Mouse (Mus musculus): Measurements from ENCODE around the gene Efcab3. TPM values are rescaled to one million over a fixed set of nuclear protein-coding genes. Genes with fewer than 3 reads are reported as not detected.

The Efcab3 gene
- polyA plus RNA-seq, 1 experiment from 2014 or later = not detected

- Histone ChIP-seq H3K4me3 (no peak overlapping the region), H3K4me2 (no peak overlapping the region), H3K4me1 (peaks cover 34% of the 10 kb centered on the region), H3K9me3 (no peaks in the 10 kb centered on the region), H3K36me3 (no peaks in the 10 kb centered on the region), H3K27me3 (replicated peaks) (no peaks in the 10 kb centered on the region), H3K27ac (replicated peaks) (no peak overlapping the region), H3K9ac (no peak overlapping the region)
- ATAC-seq (ENCODE audit: extremely low read depth, insufficient number of reproducible peaks, low FRiP score, low TSS enrichment) = no peak
- 29% methylated on average over 3 of the region's 3 CpGs for WGBS
Measured at GRCm38 (mm10) chr11:105149353-105149752, 86.0 kb downstream of the Efcab3 start.

- Histone ChIP-seq H3K4me2 (no peak overlapping the region), H3K27ac (replicated peaks) (no peak overlapping the region), H3K9me3 (no peaks in the 10 kb centered on the region), H3K4me1 (peaks cover 34% of the 10 kb centered on the region), H3K4me3 (no peak overlapping the region), H3K9ac (no peak overlapping the region), H3K36me3 (no peaks in the 10 kb centered on the region), H3K27me3 (replicated peaks) (no peaks in the 10 kb centered on the region)
- ATAC-seq (ENCODE audit: extremely low read depth, insufficient number of reproducible peaks, low FRiP score, low TSS enrichment) = no peak
- 94% methylated on average over 1 of the region's 1 CpGs for WGBS
Measured at GRCm38 (mm10) chr11:105149766-105150165, 86.4 kb downstream of the Efcab3 start.

GRCm38 (mm10) chr11:105150691-105151090 lies 87.3 kb downstream of the Efcab3 start:
- H3K4me1 ChIP-seq = peaks cover 34% of the 10 kb centered on the region
- H3K9me3 ChIP-seq = no peaks in the 10 kb centered on the region
- H3K27me3 ChIP-seq (replicated peaks) = no peaks in the 10 kb centered on the region
- WGBS = 67% methylated on average over 4 of the region's 4 CpGs
- ATAC-seq (ENCODE audit: extremely low read depth, insufficient number of reproducible peaks, low FRiP score, low TSS enrichment) = no peak
- no peak overlapping the region for H3K4me3 ChIP-seq
- H3K36me3 ChIP-seq = no peaks in the 10 kb centered on the region
- H3K27ac ChIP-seq (replicated peaks) = no peak overlapping the region
- no peak overlapping the region for H3K9ac ChIP-seq
- no peak overlapping the region for H3K4me2 ChIP-seq

- Histone ChIP-seq H3K4me3 (peak overlapping the region; percentile 13; the same call in 1 of the 2 replicates), H3K4me2 (peak overlapping the region; percentile 51), H3K36me3 (no peaks in the 10 kb centered on the region), H3K4me1 (peaks cover 41% of the 10 kb centered on the region), H3K27me3 (replicated peaks) (no peaks in the 10 kb centered on the region), H3K9me3 (no peaks in the 10 kb centered on the region), H3K9ac (peak overlapping the region; percentile 37; the same call in 1 of the 2 replicates), H3K27ac (replicated peaks) (no peak overlapping the region)
- 26% methylated on average over 18 of the region's 19 CpGs for WGBS
- no peak for ATAC-seq (ENCODE audit: extremely low read depth, insufficient number of reproducible peaks, low FRiP score, low TSS enrichment)
Measured at GRCm38 (mm10) chr11:105151226-105152016, 88.0 kb downstream of the Efcab3 start.

GRCm38 (mm10) chr11:105152017-105152300 lies 88.6 kb downstream of the Efcab3 start:
- 54% methylated on average over 4 of the region's 4 CpGs for WGBS
- Histone ChIP-seq H3K27me3 (replicated peaks) (no peaks in the 10 kb centered on the region), H3K9me3 (no peaks in the 10 kb centered on the region), H3K4me3 (no peak overlapping the region), H3K4me2 (peak overlapping the region; percentile 51), H3K36me3 (no peaks in the 10 kb centered on the region), H3K9ac (no peak overlapping the region), H3K4me1 (peaks cover 47% of the 10 kb centered on the region), H3K27ac (replicated peaks) (no peak overlapping the region)
- ATAC-seq (ENCODE audit: extremely low read depth, insufficient number of reproducible peaks, low FRiP score, low TSS enrichment) = no peak

- ATAC-seq (ENCODE audit: extremely low read depth, insufficient number of reproducible peaks, low FRiP score, low TSS enrichment) = no peak
- Histone ChIP-seq H3K9me3 (no peaks in the 10 kb centered on the region), H3K27ac (replicated peaks) (no peak overlapping the region; the same call in 1 of the 2 replicates), H3K4me2 (no peak overlapping the region), H3K9ac (no peak overlapping the region), H3K4me3 (no peak overlapping the region), H3K27me3 (replicated peaks) (no peaks in the 10 kb centered on the region), H3K36me3 (no peaks in the 10 kb centered on the region), H3K4me1 (peaks cover 52% of the 10 kb centered on the region)
- 76% methylated on average over 11 of the region's 11 CpGs for WGBS
Measured at GRCm38 (mm10) chr11:105152357-105152899, 89.0 kb downstream of the Efcab3 start.

GRCm38 (mm10) chr11:105153068-105153833 lies 89.9 kb downstream of the Efcab3 start:
- H3K9me3 ChIP-seq = no peaks in the 10 kb centered on the region
- peak overlapping the region; percentile 57 for H3K4me2 ChIP-seq
- H3K4me3 ChIP-seq = peak overlapping the region; percentile 5; the same call in 1 of the 2 replicates
- ATAC-seq (ENCODE audit: extremely low read depth, insufficient number of reproducible peaks, low FRiP score, low TSS enrichment) = peak; percentile 77
- peak overlapping the region; percentile 47; the same call in 1 of the 2 replicates for H3K9ac ChIP-seq
- peaks cover 54% of the 10 kb centered on the region for H3K4me1 ChIP-seq
- H3K36me3 ChIP-seq = no peaks in the 10 kb centered on the region
- H3K27me3 ChIP-seq (replicated peaks) = no peaks in the 10 kb centered on the region
- WGBS = 19% methylated on average over 12 of the region's 12 CpGs
- peak overlapping the region; percentile 74 for H3K27ac ChIP-seq (replicated peaks)

GRCm38 (mm10) chr11:105155915-105156314 lies 92.5 kb downstream of the Efcab3 start:
- peaks cover 49% of the 10 kb centered on the region for H3K4me1 ChIP-seq
- no peak overlapping the region for H3K4me3 ChIP-seq
- H3K27me3 ChIP-seq (replicated peaks) = no peaks in the 10 kb centered on the region
- H3K36me3 ChIP-seq = no peaks in the 10 kb centered on the region
- 37% methylated on average over 4 of the region's 4 CpGs for WGBS
- no peak overlapping the region for H3K27ac ChIP-seq (replicated peaks)
- no peak for ATAC-seq (ENCODE audit: extremely low read depth, insufficient number of reproducible peaks, low FRiP score, low TSS enrichment)
- no peaks in the 10 kb centered on the region for H3K9me3 ChIP-seq
- H3K4me2 ChIP-seq = no peak overlapping the region
- no peak overlapping the region for H3K9ac ChIP-seq

- Histone ChIP-seq H3K4me2 (peak overlapping the region; percentile 51), H3K9me3 (no peaks in the 10 kb centered on the region), H3K9ac (peak overlapping the region; percentile 48), H3K4me1 (peaks cover 41% of the 10 kb centered on the region), H3K27me3 (replicated peaks) (no peaks in the 10 kb centered on the region), H3K36me3 (no peaks in the 10 kb centered on the region), H3K4me3 (0 out of 2 replicates have a peak overlapping the region, but pooled peaks have one; percentile 4), H3K27ac (replicated peaks) (peak overlapping the region; percentile 85)
- ATAC-seq (ENCODE audit: extremely low read depth, insufficient number of reproducible peaks, low FRiP score, low TSS enrichment) = no peak
- WGBS = 52% methylated on average over 19 of the region's 19 CpGs
Measured at GRCm38 (mm10) chr11:105156748-105157267, 93.4 kb downstream of the Efcab3 start.

GRCm38 (mm10) chr11:105158047-105158446 lies 94.7 kb downstream of the Efcab3 start:
- Histone ChIP-seq H3K9me3 (no peaks in the 10 kb centered on the region), H3K4me1 (peaks cover 32% of the 10 kb centered on the region), H3K4me2 (no peak overlapping the region), H3K27ac (replicated peaks) (no peak overlapping the region), H3K27me3 (replicated peaks) (no peaks in the 10 kb centered on the region), H3K9ac (no peak overlapping the region), H3K36me3 (no peaks in the 10 kb centered on the region), H3K4me3 (no peak overlapping the region)
- ATAC-seq (ENCODE audit: extremely low read depth, insufficient number of reproducible peaks, low FRiP score, low TSS enrichment) = no peak

- H3K27ac ChIP-seq (replicated peaks) = no peak overlapping the region
- ATAC-seq (ENCODE audit: extremely low read depth, insufficient number of reproducible peaks, low FRiP score, low TSS enrichment) = no peak
- 50% methylated on average over 6 of the region's 6 CpGs for WGBS
- peaks cover 19% of the 10 kb centered on the region for H3K4me1 ChIP-seq
- no peak overlapping the region for H3K4me2 ChIP-seq
- H3K9me3 ChIP-seq = peaks cover 9% of the 10 kb centered on the region
- no peaks in the 10 kb centered on the region for H3K36me3 ChIP-seq
- H3K4me3 ChIP-seq = no peak overlapping the region
- no peak overlapping the region for H3K9ac ChIP-seq
- H3K27me3 ChIP-seq (replicated peaks) = peaks cover 5% of the 10 kb centered on the region
Measured at GRCm38 (mm10) chr11:105159673-105160360, 96.4 kb downstream of the Efcab3 start.
